Mouse (Mus musculus) lung, embryonic 14.5 days (tissue): ENCODE results near the gene Gabarapl1. TPM values are rescaled to one million over a fixed set of nuclear protein-coding genes. Genes with fewer than 3 reads are reported as not detected.

Experiments
- ATAC-seq: fragments of 200-750 bp; cut with Nextera tagmentation; 2 replicates; pipeline ENCODE4 v1.8.0; 2017; ENCODE audit warnings: mild to moderate bottlenecking, moderate TSS enrichment, moderate library complexity; ENCODE audit not compliant: insufficient read depth
- DNase-seq: peaks from one replicate; pipeline ENCODE4 v3.0.0-alpha.2; 2015
- H3K27ac ChIP-seq: fragments of 300-500 bp; sonication (generic); 2 replicates; pipeline ENCODE4 v1.5.1; 2014; ENCODE audit warnings: low read depth, mild to moderate bottlenecking, moderate library complexity
- H3K27me3 ChIP-seq: fragments of 300-500 bp; sonication (generic); 2 replicates; pipeline ENCODE4 v1.6.1; 2014; ENCODE audit warnings: low read length, control low read depth; ENCODE audit not compliant: insufficient read depth
- H3K36me3 ChIP-seq: fragments of 300-500 bp; sonication (generic); 2 replicates; pipeline ENCODE4 v1.6.1; 2014; ENCODE audit warnings: control low read depth; ENCODE audit not compliant: insufficient read depth
- H3K4me1 ChIP-seq: fragments of 300-500 bp; sonication (generic); 2 replicates; pipeline ENCODE4 v1.6.1; 2014; ENCODE audit warnings: antibody characterized with exemption, control low read depth; ENCODE audit not compliant: insufficient read depth
- H3K4me2 ChIP-seq: fragments of 300-500 bp; sonication (generic); 2 replicates; pipeline ENCODE4 v1.6.1; 2014; ENCODE audit warnings: mild to moderate bottlenecking
- H3K4me3 ChIP-seq: fragments of 300-500 bp; sonication (generic); 2 replicates; pipeline ENCODE4 v1.5.1; 2014; ENCODE audit warnings: low read depth, low read length
- H3K9ac ChIP-seq: fragments of 300-500 bp; sonication (generic); 2 replicates; pipeline ENCODE4 v1.6.1; 2014
- H3K9me3 ChIP-seq: fragments of 300-500 bp; sonication (generic); 2 replicates; pipeline ENCODE4 v1.6.1; 2016; ENCODE audit warnings: low read depth, low read length, control low read depth
- CTCF ChIP-seq: IDR thresholded peaks from 2 replicates; pipeline ENCODE4 v1.5.1; 2016; ENCODE audit warnings: antibody characterized with exemption, low read depth
- WGBS: fragments of 180-500 bp; shearing (Covaris S2); extraction: QIAGEN DNeasy Blood & Tissue Kit; methylation state at CpG from one replicate; pipeline ENCODE4 v1.1.7; 2014; 5-methylcytosine and 5-hydroxymethylcytosine counted together
- polyA plus RNA-seq: library from polyadenylated mRNA; unstranded; fragments of >200 nt; fragmentation: Nextera tagmentation; extraction: Ambion mirVana; gene quantifications from 2 replicates; pipeline ENCODE4 v1.2.1, GENCODE M21; 2014

Gene Gabarapl1
- polyA plus RNA-seq, 1 experiment from 2014 or later = 12.4 TPM

- 51% methylated on average over 4 of the region's 4 CpGs for WGBS
- H3K36me3 ChIP-seq = no peaks in the 10 kb centered on the region
- H3K4me3 ChIP-seq = no peak overlapping the region
- H3K9me3 ChIP-seq = no peaks in the 10 kb centered on the region
- ATAC-seq = no peak
- no peak overlapping the region for H3K27ac ChIP-seq
- no peak overlapping the region for H3K4me2 ChIP-seq
- peak; percentile 43 for TF ChIP-seq CTCF
- H3K27me3 ChIP-seq = no peaks in the 10 kb centered on the region
- H3K4me1 ChIP-seq = no peaks in the 10 kb centered on the region
- H3K9ac ChIP-seq = no peak overlapping the region
- DNase-seq = peak; percentile 49
These were observed 48.3 kb downstream of the Gabarapl1 start for GRCm38 (mm10) chr6:129581274-129581673.

GRCm38 (mm10) chr6:129581896-129582295, 48.9 kb downstream of the Gabarapl1 start:
- Histone ChIP-seq H3K27me3 (no peaks in the 10 kb centered on the region), H3K4me3 (no peak overlapping the region), H3K27ac (no peak overlapping the region), H3K4me2 (no peak overlapping the region), H3K9me3 (no peaks in the 10 kb centered on the region), H3K9ac (no peak overlapping the region), H3K4me1 (no peaks in the 10 kb centered on the region), H3K36me3 (no peaks in the 10 kb centered on the region)
- TF ChIP-seq CTCF = no peak
- WGBS = 54% methylated on average over 4 of the region's 4 CpGs
- ATAC-seq (no peak), DNase-seq (no peak)

- Histone ChIP-seq H3K36me3 (no peaks in the 10 kb centered on the region), H3K9ac (no peak overlapping the region), H3K4me2 (no peak overlapping the region), H3K4me1 (no peaks in the 10 kb centered on the region), H3K9me3 (no peaks in the 10 kb centered on the region), H3K27ac (no peak overlapping the region), H3K27me3 (no peaks in the 10 kb centered on the region), H3K4me3 (no peak overlapping the region)
- DNase-seq = no peak
- 70% methylated on average over 3 of the region's 3 CpGs for WGBS
- ATAC-seq = no peak
- no peak for TF ChIP-seq CTCF
These were observed 50.1 kb downstream of the Gabarapl1 start for GRCm38 (mm10) chr6:129583014-129583413.

- H3K27me3 ChIP-seq = no peaks in the 10 kb centered on the region
- no peak within 1 kb of the TSS for H3K27ac ChIP-seq
- H3K4me1 ChIP-seq = no peaks in the 10 kb centered on the region
- no peaks in the 10 kb centered on the region for H3K9me3 ChIP-seq
- WGBS = 80% methylated on average over 3 of the region's 3 CpGs
- no peaks in the 10 kb centered on the region for H3K36me3 ChIP-seq
- H3K4me2 ChIP-seq = no peak within 1 kb of the TSS
- H3K9ac ChIP-seq = no peak within 1 kb of the TSS
- DNase-seq (no peak), ATAC-seq (no peak)
- no peak for TF ChIP-seq CTCF
- H3K4me3 ChIP-seq = no peak within 1 kb of the TSS
These were observed 58.5 kb downstream of the Gabarapl1 start, which contains the start of gene Klrd1 for GRCm38 (mm10) chr6:129591508-129591907. Klrd1 (plus strand) TSS chr6:129591782.

Other genes starting within 250 kb of the Gabarapl1 start
- not detected in 2 replicates for gene 4922502D21Rik, start 201.4 kb upstream of the Gabarapl1 start, polyA plus RNA-seq
- gene Clec12a, start 190.5 kb upstream of the Gabarapl1 start, polyA plus RNA-seq = 2.7 and 2.8 TPM in 2 replicates
- gene Clec12b, start 147.3 kb upstream of the Gabarapl1 start, polyA plus RNA-seq = 0.12 and 0.20 TPM in 2 replicates
- gene Clec1b, start 135.9 kb upstream of the Gabarapl1 start, polyA plus RNA-seq = 3.7 and 5.0 TPM in 2 replicates
- 0.87 and 1.1 TPM in 2 replicates for gene Clec9a, start 124.3 kb upstream of the Gabarapl1 start, polyA plus RNA-seq
- gene Clec1a, start 81.2 kb upstream of the Gabarapl1 start, polyA plus RNA-seq = 13.7 and 15.2 TPM in 2 replicates
- gene Olr1, start 26.0 kb upstream of the Gabarapl1 start, polyA plus RNA-seq = 0.18 and 0.21 TPM in 2 replicates
- 0.47 and 0.55 TPM in 2 replicates for gene Tmem52b, start 20.6 kb upstream of the Gabarapl1 start, polyA plus RNA-seq
- gene Klre1, start 44.7 kb downstream of the Gabarapl1 start, polyA plus RNA-seq = not detected in 2 replicates
- gene Klrd1, start 58.6 kb downstream of the Gabarapl1 start, polyA plus RNA-seq = not detected in 2 replicates
- gene Klrk1, start 90.7 kb downstream of the Gabarapl1 start, polyA plus RNA-seq = 0.15 TPM in 1 of 2 replicates, not detected in the other
- not detected in 2 replicates for gene Klrc3, start 110.2 kb downstream of the Gabarapl1 start, polyA plus RNA-seq
- gene Klrc2, start 127.5 kb downstream of the Gabarapl1 start, polyA plus RNA-seq = not detected in 2 replicates
- gene Klrc1, start 145.8 kb downstream of the Gabarapl1 start, polyA plus RNA-seq = 0.12 TPM in 1 of 2 replicates, not detected in the other
- gene Klri1, start 184.0 kb downstream of the Gabarapl1 start, polyA plus RNA-seq = not detected in 2 replicates
- gene Klri2, start 207.3 kb downstream of the Gabarapl1 start, polyA plus RNA-seq = not detected in 2 replicates